Mouse (Mus musculus) bone marrow, adult 2 months (tissue): Measurements from ENCODE around the gene Syt16. TPM values are rescaled to one million over a fixed set of nuclear protein-coding genes. Genes with fewer than 3 reads are reported as not detected.
A peak's percentile ranks its signal among the peaks of the same experiment; 100 is the strongest.

Experiments used
- H3K27ac ChIP-seq: fragments of 200-500 bp; 2 replicates; pipeline ENCODE4 v1.5.1; 2012; ENCODE audit warnings: low read depth, mild to moderate bottlenecking, control low read depth, inconsistent platforms, low read length; ENCODE audit not compliant: control insufficient read depth, poor library complexity, insufficient read depth
- H3K4me1 ChIP-seq: fragments of 200-500 bp; 2 replicates; pipeline ENCODE4 v1.6.1; 2011; ENCODE audit warnings: low read length; ENCODE audit not compliant: control insufficient read depth, insufficient read depth
- H3K4me3 ChIP-seq: fragments of 200-500 bp; replicated peaks from 2 replicates; pipeline ENCODE3; 2011; ENCODE audit warnings: mild to moderate bottlenecking, low read depth, low read length, control low read depth; ENCODE audit not compliant: control insufficient read depth
- CTCF ChIP-seq: fragments of 200-500 bp; IDR thresholded peaks from 2 replicates; pipeline ENCODE4 v1.5.1; 2011; ENCODE audit warnings: low read length, control low read depth; ENCODE audit not compliant: control insufficient read depth, insufficient read depth
- POLR2A ChIP-seq: fragments of 200-500 bp; IDR thresholded peaks from 2 replicates; pipeline ENCODE4 v1.6.1; 2011; ENCODE audit warnings: low read depth, mild to moderate bottlenecking, control low read depth, low read length, borderline replicate concordance; ENCODE audit not compliant: control insufficient read depth
- WGBS: fragments of 180-500 bp; shearing (Covaris S2); methylation state at CpG from one replicate; pipeline ENCODE4 v1.1.7; 2018; 5-methylcytosine and 5-hydroxymethylcytosine counted together
- polyA plus RNA-seq: library from polyadenylated mRNA; stranded (reverse); fragments of >200 nt; gene quantifications from 2 replicates; pipeline ENCODE4 v1.2.4, GENCODE M21; 2011; ENCODE audit warnings: low replicate concordance; ENCODE audit not compliant: missing spikeins, insufficient read depth, insufficient read length

Syt16 gene
- polyA plus RNA-seq, 1 experiment = not detected

- WGBS = 74% methylated on average over 4 of the region's 4 CpGs
Measured at GRCm38 (mm10) chr12:73988393-73989008, 9.0 kb upstream of the Syt16 start.

GRCm38 (mm10) chr12:73989594-73989993 is 7.9 kb upstream of the Syt16 start:
- TF ChIP-seq POLR2A (no peak), CTCF (peak; percentile 79)
- H3K4me3 ChIP-seq = no peak overlapping the region
- no peak overlapping the region for H3K27ac ChIP-seq
- no peaks in the 10 kb centered on the region for H3K4me1 ChIP-seq

More at GRCm38 (mm10) chr12:73988393-73989008, 9.0 kb upstream of the Syt16 start:
- no peaks in the 10 kb centered on the region for H3K4me1 ChIP-seq
- TF ChIP-seq CTCF (no peak), POLR2A (no peak)
- H3K4me3 ChIP-seq = no peak overlapping the region
- no peak overlapping the region for H3K27ac ChIP-seq

GRCm38 (mm10) chr12:73996906-73997296 is 560 bp upstream of the Syt16 start:
- 70% methylated on average over 12 of the region's 12 CpGs for WGBS
- TF ChIP-seq CTCF = no peak
- TF ChIP-seq POLR2A = no peak
- Histone ChIP-seq H3K4me1 (no peaks in the 10 kb centered on the region), H3K27ac (no peak overlapping the region), H3K4me3 (no peak overlapping the region)

- H3K4me1 ChIP-seq = no peaks in the 10 kb centered on the region
- TF ChIP-seq POLR2A = no peak
- TF ChIP-seq CTCF = no peak
- 30% methylated on average over 5 of the region's 5 CpGs for WGBS
- no peak overlapping the region for H3K27ac ChIP-seq
- H3K4me3 ChIP-seq = no peak overlapping the region
Measured at GRCm38 (mm10) chr12:73998128-73998456, 631 bp downstream of the Syt16 start.

- no peaks in the 10 kb centered on the region for H3K4me1 ChIP-seq
- H3K27ac ChIP-seq = no peak overlapping the region
- 55% methylated on average over 9 of the region's 9 CpGs for whole genome bisulfite sequencing
- no peak for TF ChIP-seq POLR2A
- no peak for TF ChIP-seq CTCF
- no peak overlapping the region for H3K4me3 ChIP-seq
Measured at GRCm38 (mm10) chr12:74002449-74002848, 5.0 kb downstream of the Syt16 start.

- 19% methylated on average over 8 of the region's 8 CpGs for WGBS
- H3K4me1 ChIP-seq = no peaks in the 10 kb centered on the region
- TF ChIP-seq CTCF (peak; percentile 85), POLR2A (no peak)
- no peak overlapping the region for H3K4me3 ChIP-seq
- no peak overlapping the region for H3K27ac ChIP-seq
Measured at GRCm38 (mm10) chr12:74009448-74009911, 12.0 kb downstream of the Syt16 start.

- 3% methylated on average over 6 of the region's 6 CpGs for WGBS
- TF ChIP-seq CTCF (peak; percentile 93), POLR2A (no peak)
- no peak overlapping the region for H3K27ac ChIP-seq
Measured at GRCm38 (mm10) chr12:74013739-74014138, 16.3 kb downstream of the Syt16 start.

GRCm38 (mm10) chr12:74014739-74015270 is 17.3 kb downstream of the Syt16 start:
- H3K4me1 ChIP-seq = no peaks in the 10 kb centered on the region
- WGBS = 49% methylated on average over 7 of the region's 7 CpGs
- H3K4me3 ChIP-seq = no peak overlapping the region
- no peak overlapping the region for H3K27ac ChIP-seq
- TF ChIP-seq POLR2A (no peak), CTCF (peak; percentile 42; the same call in 1 of the 2 replicates)

More at GRCm38 (mm10) chr12:74013739-74014138, 16.3 kb downstream of the Syt16 start:
- H3K4me1 ChIP-seq = no peaks in the 10 kb centered on the region
- H3K4me3 ChIP-seq = no peak overlapping the region

GRCm38 (mm10) chr12:74015491-74015890 is 18.0 kb downstream of the Syt16 start:
- Histone ChIP-seq H3K4me1 (no peaks in the 10 kb centered on the region), H3K27ac (no peak overlapping the region), H3K4me3 (no peak overlapping the region)
- 69% methylated on average over 5 of the region's 5 CpGs for WGBS
- TF ChIP-seq POLR2A (no peak), CTCF (no peak)
